Mouse (Mus musculus): ENCODE results near the gene Akap14. TPM values are rescaled to one million over a fixed set of nuclear protein-coding genes. Genes with fewer than 3 reads are reported as not detected.

The Akap14 gene
- not detected in 2 replicates for polyA plus RNA-seq (2015; fragmentation: Nextera tagmentation; extraction: Ambion mirVana)

DNA sequence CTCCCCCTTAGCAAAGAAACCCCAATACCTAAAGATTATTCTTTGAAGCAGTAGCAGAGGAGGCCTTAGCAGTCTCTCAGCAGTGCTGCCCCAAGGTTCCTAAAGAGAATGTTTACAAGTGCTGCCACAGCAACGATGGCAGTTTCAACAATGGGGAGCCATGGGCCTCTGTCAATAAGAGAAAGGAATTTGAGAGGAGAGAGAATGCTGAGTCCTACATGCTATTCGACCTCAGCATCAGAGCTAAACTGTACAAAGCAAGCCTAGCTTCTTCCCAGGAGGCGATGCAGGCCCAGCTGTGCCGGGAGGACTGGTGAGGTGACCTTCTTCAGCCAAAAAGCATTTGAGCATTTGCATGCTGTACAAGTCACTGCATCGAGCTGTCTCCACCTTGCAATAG is at the start of gene Akap14:
Gene Akap14, minus strand, starts transcription at position 101 of the 400 bp plus-strand sequence.

DNA sequence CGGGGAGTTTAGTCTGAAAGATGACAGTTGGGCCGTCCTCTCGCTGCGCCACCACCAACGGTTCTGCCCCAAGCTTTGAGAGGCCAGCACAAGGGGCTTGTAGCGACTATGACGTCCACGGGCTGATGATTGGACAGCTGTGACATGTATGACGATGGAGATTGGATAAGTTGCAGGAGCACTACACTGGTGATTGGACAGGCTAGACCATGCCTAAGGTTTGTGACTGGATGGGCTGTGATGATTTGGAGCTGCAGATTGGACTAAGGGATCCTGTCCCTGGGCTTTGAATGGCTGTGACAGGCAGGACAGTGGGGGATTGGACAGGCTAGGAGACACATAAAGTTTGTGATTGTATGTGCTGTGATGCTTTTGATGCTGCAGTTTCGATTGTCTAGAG is 42.3 kb upstream of the Akap14 start, which contains the start of gene Gm9:
Gene Gm9, minus strand, starts transcription at position 101 of the 400 bp plus-strand sequence.

DNA sequence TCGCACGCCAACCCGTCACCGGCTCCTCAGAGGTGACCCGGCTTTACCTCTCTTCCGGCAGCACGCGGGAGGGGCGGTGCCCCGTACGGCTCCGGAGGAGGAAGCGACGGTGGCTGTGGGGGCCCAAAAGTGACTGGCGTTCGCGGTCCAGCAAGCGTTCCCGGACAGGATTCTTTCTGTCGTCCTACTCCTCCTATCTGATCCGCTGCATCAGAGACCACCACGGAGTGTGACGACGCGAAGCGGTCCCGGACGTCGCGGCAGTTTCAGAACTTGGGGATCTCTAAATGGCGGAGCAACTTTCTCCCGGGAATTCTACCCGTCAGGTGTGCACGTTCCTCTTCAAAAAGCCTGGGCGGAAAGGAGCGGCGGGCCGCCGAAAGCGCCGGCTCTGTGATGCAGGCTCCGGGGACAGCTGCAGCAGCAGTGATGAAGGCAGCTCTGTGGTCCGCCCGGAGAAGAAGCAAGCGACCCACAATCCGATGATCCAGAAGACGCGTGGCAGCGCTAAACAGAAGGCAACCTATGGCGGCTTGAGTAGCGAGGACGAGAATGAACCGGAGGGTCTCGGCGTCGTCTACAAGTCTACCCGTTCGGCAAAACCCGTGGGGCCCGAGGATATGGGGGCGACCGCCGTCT is 22.6 kb upstream of the Akap14 start, which contains the start of the genes Ndufa1 and Rnf113a1:
Gene Ndufa1, minus strand, starts transcription at position 59 of the 639 bp plus-strand sequence.
Gene Rnf113a1, plus strand, starts transcription at position 141 of the 639 bp plus-strand sequence.

DNA sequence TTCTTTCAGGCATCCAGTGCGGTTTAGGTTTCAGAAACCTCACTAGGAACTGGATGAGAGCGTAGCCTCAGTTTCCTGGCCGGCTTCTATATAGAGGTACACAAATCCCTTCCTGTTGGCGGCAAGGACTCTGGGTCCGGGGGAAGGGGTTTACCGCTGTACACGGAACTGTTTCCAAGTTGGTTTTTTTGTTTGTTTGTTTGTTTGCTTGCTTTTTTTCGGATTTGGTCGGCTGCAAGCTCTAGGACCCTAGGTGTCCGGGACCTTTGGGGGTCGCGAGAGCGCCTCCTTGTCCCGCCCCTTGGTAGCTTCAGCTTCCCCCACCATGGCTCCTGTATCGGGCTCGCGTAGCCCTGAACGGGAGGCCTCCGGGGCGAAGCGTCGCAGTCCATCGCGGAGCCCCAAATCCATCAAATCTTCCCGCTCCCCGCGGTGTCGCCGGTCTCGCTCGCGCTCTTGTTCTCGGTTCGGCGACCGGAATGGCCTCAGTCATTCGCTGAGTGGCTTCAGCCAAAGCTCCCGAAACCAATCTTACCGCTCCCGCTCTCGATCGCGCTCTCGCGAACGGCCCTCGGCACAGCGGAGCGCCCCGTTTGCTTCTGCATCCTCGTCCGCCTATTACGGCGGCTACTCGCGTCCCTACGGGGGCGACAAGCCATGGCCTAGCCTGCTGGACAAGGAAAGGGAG is 41.8 kb downstream of the Akap14 start, which contains the start of gene Nkap:
Gene Nkap, plus strand, starts transcription at position 125 of the 688 bp plus-strand sequence.

DNA sequence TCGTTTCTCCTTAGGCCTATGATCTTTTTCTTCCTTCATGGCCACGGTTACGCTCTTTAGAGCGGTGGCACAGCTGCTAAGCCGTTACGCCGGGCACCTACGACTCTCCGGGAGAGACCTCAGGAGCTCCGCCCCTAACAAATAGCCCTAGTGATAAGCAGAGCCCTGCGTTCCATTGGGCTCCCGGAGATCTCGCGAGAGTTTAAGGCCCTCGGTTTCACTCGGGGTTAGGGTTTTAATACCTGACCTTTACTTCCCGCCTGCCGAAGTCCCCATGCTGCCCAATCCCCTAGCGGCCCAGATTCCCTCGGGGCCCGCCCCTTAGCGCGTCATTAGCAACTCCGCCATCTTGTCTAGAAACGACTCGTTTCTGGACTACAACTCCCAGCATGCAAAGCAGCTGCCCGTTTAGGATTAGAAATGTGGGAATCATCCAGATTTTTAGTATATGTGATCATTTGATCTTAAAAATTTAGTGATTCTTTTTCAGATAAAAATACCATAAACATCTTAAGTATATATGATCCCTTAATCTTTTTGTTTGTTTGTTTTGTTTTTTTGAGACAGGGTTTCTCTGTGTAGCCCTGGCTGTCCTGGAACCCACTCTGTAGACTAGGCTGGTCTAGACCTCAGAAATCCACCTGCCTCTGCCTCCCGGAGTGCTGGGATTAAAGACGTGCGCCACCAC is 58.3 kb downstream of the Akap14 start, which contains the start of gene Upf3b:
Gene Upf3b, minus strand, starts transcription at position 130 of the 688 bp plus-strand sequence.

Other genes starting within 250 kb of the Akap14 start
- 7.7 and 8.8 TPM in 2 replicates for gene Sept6, start 177.0 kb downstream of the Akap14 start, polyA plus RNA-seq (2015; fragmentation: Nextera tagmentation; extraction: Ambion mirVana)
- not detected in 2 replicates for gene Sowahd, start 120.0 kb downstream of the Akap14 start, polyA plus RNA-seq (2015; fragmentation: Nextera tagmentation; extraction: Ambion mirVana)
- 542 and 608 TPM in 2 replicates for gene Rpl39, start 83.4 kb downstream of the Akap14 start, polyA plus RNA-seq (2015; fragmentation: Nextera tagmentation; extraction: Ambion mirVana)
- 8.7 and 9.7 TPM in 2 replicates for gene Upf3b, start 58.5 kb downstream of the Akap14 start, polyA plus RNA-seq (2015; fragmentation: Nextera tagmentation; extraction: Ambion mirVana)
- gene Nkap, start 42.0 kb downstream of the Akap14 start, polyA plus RNA-seq (2015; fragmentation: Nextera tagmentation; extraction: Ambion mirVana) = 7.1 and 8.0 TPM in 2 replicates
- gene Ndufa1, start 22.3 kb upstream of the Akap14 start, polyA plus RNA-seq (2015; fragmentation: Nextera tagmentation; extraction: Ambion mirVana) = 773 and 849 TPM in 2 replicates
- 7.9 and 8.0 TPM in 2 replicates for gene Rnf113a1, start 22.4 kb upstream of the Akap14 start, polyA plus RNA-seq (2015; fragmentation: Nextera tagmentation; extraction: Ambion mirVana)
- not detected in 2 replicates for gene Gm9, start 42.2 kb upstream of the Akap14 start, polyA plus RNA-seq (2015; fragmentation: Nextera tagmentation; extraction: Ambion mirVana)
- not detected in 2 replicates for gene Rhox1, start 53.4 kb upstream of the Akap14 start, polyA plus RNA-seq (2015; fragmentation: Nextera tagmentation; extraction: Ambion mirVana)
- gene Rhox2a, start 76.1 kb upstream of the Akap14 start, polyA plus RNA-seq (2015; fragmentation: Nextera tagmentation; extraction: Ambion mirVana) = not detected in 2 replicates
- gene Rhox3a, start 81.1 kb upstream of the Akap14 start, polyA plus RNA-seq (2015; fragmentation: Nextera tagmentation; extraction: Ambion mirVana) = not detected in 2 replicates
- not detected in 2 replicates for gene Rhox4a, start 96.5 kb upstream of the Akap14 start, polyA plus RNA-seq (2015; fragmentation: Nextera tagmentation; extraction: Ambion mirVana)
- not detected in 2 replicates for gene Rhox3a2, start 211.2 kb upstream of the Akap14 start, polyA plus RNA-seq (2015; fragmentation: Nextera tagmentation; extraction: Ambion mirVana)
- not detected in 2 replicates for gene Rhox4a2, start 222.0 kb upstream of the Akap14 start, polyA plus RNA-seq (2015; fragmentation: Nextera tagmentation; extraction: Ambion mirVana)
- not detected in 2 replicates for gene Rhox2b, start 243.2 kb upstream of the Akap14 start, polyA plus RNA-seq (2015; fragmentation: Nextera tagmentation; extraction: Ambion mirVana)

Measured in urinary bladder, postnatal 0 days (tissue).